Mouse (Mus musculus): ENCODE data around the gene Rhoq.

DNA sequence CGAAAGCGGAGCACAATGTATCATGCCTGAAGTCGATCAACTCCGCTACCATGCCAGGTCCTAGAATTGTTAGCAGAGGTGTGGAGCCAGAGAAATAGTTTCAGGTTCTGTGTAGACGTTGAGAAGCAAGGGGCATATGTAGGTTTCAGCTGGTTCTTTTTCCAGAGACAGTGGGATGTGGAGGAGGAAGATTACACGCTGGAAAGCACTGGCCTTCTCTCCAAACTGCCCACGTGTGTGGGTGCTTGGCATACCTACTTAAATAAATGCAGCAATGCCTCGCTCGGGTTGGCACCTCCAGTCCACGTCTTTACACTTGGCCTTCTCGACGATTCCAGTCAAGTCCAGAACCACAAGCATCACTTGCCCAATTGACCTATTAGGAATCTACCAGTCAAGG, 4.2 kb downstream of the Rhoq start:
- TF ChIP-seq CTCF (conservative IDR thresholded peaks at IDR 0.05; ENCODE audit: low read length) (no peak), NANOG (IDR thresholded peaks at IDR 0.05; ENCODE audit: borderline replicate concordance, low read length) (no peak)

All from E14TG2a.4 (cell line).